Mouse (Mus musculus) thymus, postnatal 36 days (tissue): Measurements from ENCODE around the gene Tmem178b.
A peak's percentile ranks its signal among the peaks of the same experiment; 100 is the strongest.

ENCODE experiments used
- DNase-seq, 2 experiments: peaks; one replicate each; pipeline ENCODE4 v3.0.0; 2022; ENCODE audit warnings: mixed read lengths in 2 of 2

The Tmem178b gene

GRCm38 (mm10) chr6:40200661-40201060 lies 327.6 kb downstream of the Tmem178b start:
- DNase-seq: no peak

DNA sequence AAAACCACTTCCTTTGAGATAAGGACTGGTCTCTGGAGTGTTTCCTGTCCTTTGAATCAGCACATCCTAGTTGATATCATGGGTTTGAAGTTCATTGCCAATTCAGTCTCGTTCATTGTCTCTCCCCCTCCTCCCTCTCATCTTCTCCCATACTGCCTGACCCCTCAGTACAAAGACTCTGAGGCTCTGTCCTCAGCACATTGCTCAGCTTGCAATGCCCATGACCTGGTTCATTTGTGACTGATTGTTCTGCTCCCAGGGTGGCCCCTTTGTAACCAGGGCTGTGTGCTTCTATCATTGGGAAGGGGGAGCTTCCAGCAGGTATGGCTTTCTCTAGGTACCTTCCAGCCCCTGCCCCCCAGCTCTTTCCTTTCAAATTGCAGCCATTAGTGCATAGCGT lies 329.5 kb downstream of the Tmem178b start:
- DNase-seq: no peak

DNA sequence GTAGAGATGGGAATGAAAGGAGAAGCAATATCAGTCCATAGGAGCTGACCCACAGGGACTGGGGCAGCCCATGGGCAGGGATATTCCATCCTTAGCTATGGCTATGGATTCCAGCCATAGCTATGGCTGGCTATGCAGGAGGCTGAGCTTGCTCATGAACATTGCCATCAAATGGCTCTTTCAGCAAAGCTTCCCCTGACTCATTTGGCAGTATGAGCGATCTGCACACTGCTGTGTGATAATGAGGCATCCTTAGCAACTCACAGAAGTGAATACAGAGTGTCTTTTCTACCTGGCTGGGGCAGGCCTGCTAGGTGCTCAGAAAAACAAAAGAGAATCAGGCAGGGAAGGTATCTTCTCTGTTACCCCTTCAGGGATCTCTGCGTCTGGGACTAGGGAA lies 332.3 kb downstream of the Tmem178b start:
- no peak for DNase-seq

GRCm38 (mm10) chr6:40208014-40208413 lies 334.9 kb downstream of the Tmem178b start:
- DNase-seq: no peak

DNA sequence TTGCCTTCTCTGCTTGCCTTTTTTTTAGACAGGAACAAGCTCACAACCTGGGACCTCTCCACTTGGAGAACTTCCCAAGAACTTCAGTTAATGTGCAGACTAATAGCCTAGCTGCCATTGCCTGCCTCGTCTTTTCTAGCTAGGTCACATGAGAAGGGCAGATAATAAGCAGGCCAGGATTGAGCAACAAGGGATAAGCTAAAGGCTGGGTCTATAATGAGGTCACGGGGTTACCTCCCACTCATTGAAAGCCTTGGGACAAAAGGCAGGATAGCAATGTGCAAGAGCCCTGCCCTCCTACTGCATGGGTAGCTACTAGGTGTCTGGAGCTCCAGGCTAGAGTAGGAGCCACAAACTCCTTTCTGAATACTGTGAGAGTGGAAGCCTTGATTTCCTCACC lies 336.1 kb downstream of the Tmem178b start:
- no peak for DNase-seq

GRCm38 (mm10) chr6:40217154-40217553 lies 344.1 kb downstream of the Tmem178b start:
- DNase-seq: no peak

- DNase-seq: no peak
These were observed 344.6 kb downstream of the Tmem178b start for GRCm38 (mm10) chr6:40217651-40218050.

- DNase-seq: no peak
These were observed 347.6 kb downstream of the Tmem178b start for GRCm38 (mm10) chr6:40220634-40221120.

- DNase-seq: no peak
These were observed 352.7 kb downstream of the Tmem178b start for GRCm38 (mm10) chr6:40225585-40226280.

GRCm38 (mm10) chr6:40228981-40229380 lies 355.9 kb downstream of the Tmem178b start:
- no peak for DNase-seq

GRCm38 (mm10) chr6:40229985-40230384 lies 356.9 kb downstream of the Tmem178b start:
- DNase-seq: no peak

GRCm38 (mm10) chr6:40234066-40234465 lies 361.0 kb downstream of the Tmem178b start:
- DNase-seq: no peak

DNA sequence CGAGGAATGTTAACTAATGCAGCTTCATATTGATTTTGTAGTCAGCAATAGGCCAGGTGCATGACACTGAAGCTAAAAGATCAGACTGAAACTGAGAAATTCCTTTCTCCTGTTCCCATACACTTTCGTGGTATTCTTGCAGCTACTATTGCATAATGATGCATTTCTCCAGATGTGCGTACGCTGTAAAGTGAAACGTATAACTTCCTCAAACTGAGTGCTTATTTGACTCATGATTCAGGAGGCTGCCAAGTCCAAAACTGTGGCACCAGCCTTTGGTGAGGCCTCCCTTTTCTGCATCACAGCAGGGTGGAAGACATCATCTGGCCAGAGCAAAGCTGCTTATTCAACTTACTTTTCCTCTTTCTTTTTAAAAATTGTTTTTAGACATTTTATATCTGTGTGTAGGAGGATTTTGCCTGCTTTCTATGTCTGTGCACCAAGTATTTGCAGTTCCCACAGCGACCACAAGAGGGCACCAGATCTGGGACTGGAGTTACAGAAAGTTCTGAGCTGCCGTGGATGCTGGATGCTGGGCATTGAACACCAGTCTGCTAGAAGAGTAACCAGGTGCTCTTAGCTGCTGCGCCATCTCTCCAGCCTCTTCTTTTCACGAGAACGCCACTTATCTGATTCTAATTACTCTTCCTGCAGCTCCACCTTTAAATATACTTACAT lies 362.9 kb downstream of the Tmem178b start:
- peak; percentile 48 to 70 for DNase-seq

- peak; percentile 46 to 47 for DNase-seq
These were observed 364.0 kb downstream of the Tmem178b start for GRCm38 (mm10) chr6:40236841-40237765.

GRCm38 (mm10) chr6:40238857-40239256 lies 365.8 kb downstream of the Tmem178b start:
- no peak for DNase-seq

DNA sequence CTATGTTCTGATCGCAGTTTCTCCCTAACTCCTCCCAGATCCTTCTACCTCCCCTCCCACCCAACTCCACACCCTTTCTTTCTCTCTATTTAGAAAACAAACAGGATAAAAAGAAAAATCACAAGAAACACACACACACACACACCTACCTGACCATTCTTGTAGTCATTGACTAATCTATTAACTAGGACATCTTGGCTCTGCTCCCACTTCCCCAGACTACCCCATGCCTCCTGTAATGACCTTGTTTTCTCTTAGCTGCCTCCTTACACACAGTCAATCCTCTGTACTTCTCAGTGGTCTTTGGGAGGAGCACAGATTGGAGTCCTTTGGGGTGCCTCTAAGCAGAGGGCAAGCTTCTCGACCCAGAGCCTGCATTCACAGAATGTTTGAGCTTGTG lies 367.6 kb downstream of the Tmem178b start:
- DNase-seq: no peak

GRCm38 (mm10) chr6:40247398-40247946 lies 374.4 kb downstream of the Tmem178b start:
- no peak for DNase-seq

GRCm38 (mm10) chr6:40249939-40250338 lies 376.9 kb downstream of the Tmem178b start:
- no peak for DNase-seq

DNA sequence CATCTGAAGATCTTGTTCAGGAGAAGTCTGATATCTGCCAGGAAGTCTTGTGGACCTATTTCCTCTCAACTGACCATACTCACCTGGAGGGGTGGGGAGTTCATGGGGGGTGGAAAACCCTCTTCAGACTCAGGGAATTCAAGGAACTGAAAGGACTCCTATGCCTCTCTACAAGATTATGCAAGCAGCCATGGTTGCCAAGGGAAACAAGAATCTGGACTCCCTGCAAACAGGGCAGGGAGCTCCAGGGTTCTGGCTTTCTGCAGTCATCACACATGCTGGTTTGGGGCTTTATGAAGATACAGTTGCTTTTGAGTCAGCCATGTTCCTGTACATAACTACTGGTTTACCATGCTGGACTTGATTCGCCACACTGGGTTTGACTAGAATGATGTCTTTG lies 390.6 kb downstream of the Tmem178b start:
- no peak for DNase-seq

- no peak for DNase-seq
These were observed 427.6 kb downstream of the Tmem178b start for GRCm38 (mm10) chr6:40300707-40301106.

- DNase-seq: peak in 1 of 2 experiments; percentile 7
These were observed 430.3 kb downstream of the Tmem178b start for GRCm38 (mm10) chr6:40303379-40303778.
